Mouse (Mus musculus) liver, adult 2 months (tissue): Measurements from ENCODE around the gene Hbq1b. TPM values are rescaled to one million over a fixed set of nuclear protein-coding genes. Genes with fewer than 3 reads are reported as not detected.

Experiments
- DNase-seq: peaks from one replicate; pipeline ENCODE4 v3.0.0-alpha.2; 2011; ENCODE audit warnings: low read depth, low spot score; ENCODE audit errors: extremely low read depth
- H3K27ac ChIP-seq: fragments of 200-500 bp; replicated peaks from 2 replicates; pipeline ENCODE4 v1.5.1; 2012; ENCODE audit warnings: low read depth, mild to moderate bottlenecking, control low read depth, inconsistent platforms, low read length; ENCODE audit not compliant: insufficient read depth
- H3K27me3 ChIP-seq: fragments of 200-500 bp; 2 replicates; pipeline ENCODE4 v1.6.1; 2012; ENCODE audit warnings: mild to moderate bottlenecking, moderate library complexity, low read length, inconsistent platforms; ENCODE audit not compliant: control insufficient read depth, insufficient read depth
- H3K36me3 ChIP-seq: fragments of 200-500 bp; 2 replicates; pipeline ENCODE4 v1.6.1; 2012; ENCODE audit warnings: low read length, inconsistent platforms; ENCODE audit not compliant: control insufficient read depth, insufficient read depth
- H3K4me1 ChIP-seq: fragments of 200-500 bp; 2 replicates; pipeline ENCODE4 v1.6.1; 2011; ENCODE audit warnings: low read length; ENCODE audit not compliant: control insufficient read depth, insufficient read depth
- H3K4me3 ChIP-seq: fragments of 200-500 bp; 2 replicates; pipeline ENCODE4 v1.5.1; 2011; ENCODE audit warnings: low read depth, mild to moderate bottlenecking, control low read depth, low read length, moderate library complexity; ENCODE audit not compliant: insufficient read depth
- H3K79me2 ChIP-seq: fragments of 200-500 bp; 2 replicates; pipeline ENCODE4 v1.6.1; 2012; ENCODE audit warnings: inconsistent platforms, mild to moderate bottlenecking, low read length, moderate library complexity; ENCODE audit not compliant: control insufficient read depth, insufficient read depth
- H3K9ac ChIP-seq: fragments of 200-500 bp; 2 replicates; pipeline ENCODE4 v1.6.1; 2012; ENCODE audit warnings: low read depth, mild to moderate bottlenecking, control low read depth, inconsistent platforms, low read length
- CTCF ChIP-seq: fragments of 200-500 bp; IDR thresholded peaks from 2 replicates; pipeline ENCODE4 v1.5.1; 2011; ENCODE audit warnings: low read depth, low read length, control low read depth
- POLR2A ChIP-seq: fragments of 200-500 bp; IDR thresholded peaks from 2 replicates; pipeline ENCODE4 v1.6.1; 2011; ENCODE audit warnings: low read length, control low read depth; ENCODE audit not compliant: insufficient read depth; ENCODE audit errors: extremely low read depth
- WGBS: fragments of 180-500 bp; shearing (Covaris S2); methylation state at CpG from one replicate; pipeline ENCODE4 v1.1.7; 2018; 5-methylcytosine and 5-hydroxymethylcytosine counted together
- polyA plus RNA-seq: library from polyadenylated mRNA; depleted of rRNA; stranded (reverse); fragments of >200 nt; gene quantifications from 2 replicates; pipeline ENCODE4 v1.2.3, GENCODE M21; 2012
- total RNA-seq: library from RNA; depleted of rRNA; stranded (reverse); fragments of >200 nt; gene quantifications from 2 replicates; pipeline ENCODE4 v1.2.3, GENCODE M21; 2014

The Hbq1b gene
- total and polyA plus RNA-seq, 2 experiments: not detected

DNA sequence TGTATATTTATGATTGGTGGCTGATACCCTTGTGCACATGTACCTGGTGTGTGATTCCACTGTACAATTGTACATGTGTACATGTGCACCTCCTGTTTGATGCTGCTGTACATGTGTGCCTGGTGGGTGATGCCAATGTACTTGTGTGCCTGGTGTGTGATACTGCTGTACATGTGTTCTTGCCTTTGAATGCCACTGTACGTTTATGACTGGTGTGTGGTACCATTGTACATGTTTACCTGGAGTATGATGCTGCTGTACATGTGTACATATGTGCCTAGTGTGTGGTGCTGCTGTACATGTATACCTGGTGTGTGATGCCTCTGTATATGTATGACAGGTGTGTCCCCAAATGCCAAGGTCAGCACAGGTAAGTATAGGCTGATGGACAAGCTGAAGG is 14.7 kb downstream of the Hbq1b start:
- no peak for DNase-seq
- no peaks in the 10 kb centered on the region for H3K36me3 ChIP-seq
- no peak for TF ChIP-seq CTCF
- TF ChIP-seq POLR2A: no peak
- 63% methylated on average over 1 of the region's 1 CpGs for WGBS
- no peak overlapping the region for H3K9ac ChIP-seq
- H3K27ac ChIP-seq: no peak overlapping the region
- no peak overlapping the region for H3K4me3 ChIP-seq
- H3K4me1 ChIP-seq: no peaks in the 10 kb centered on the region
- H3K79me2 ChIP-seq: no peaks in the 10 kb centered on the region
- peaks cover 8% of the 10 kb centered on the region; the same call in 1 of the 2 replicates for H3K27me3 ChIP-seq

- 33% methylated on average over 2 of the region's 2 CpGs for WGBS
- no peak for DNase-seq
- Histone ChIP-seq H3K4me1 (no peaks in the 10 kb centered on the region), H3K27me3 (peaks cover 8% of the 10 kb centered on the region; the same call in 1 of the 2 replicates), H3K4me3 (no peak overlapping the region), H3K9ac (no peak overlapping the region), H3K79me2 (no peaks in the 10 kb centered on the region), H3K27ac (no peak overlapping the region), H3K36me3 (no peaks in the 10 kb centered on the region)
- TF ChIP-seq POLR2A (no peak), CTCF (no peak)
Measured at GRCm38 (mm10) chr11:32302824-32303419, 16.2 kb downstream of the Hbq1b start.

- H3K4me3 ChIP-seq: no peak overlapping the region
- TF ChIP-seq CTCF (no peak), POLR2A (no peak)
- H3K27ac ChIP-seq: no peak overlapping the region
- 85% methylated on average over 1 of the region's 1 CpGs for WGBS
- no peaks in the 10 kb centered on the region for H3K79me2 ChIP-seq
- H3K27me3 ChIP-seq: peaks cover 8% of the 10 kb centered on the region; the same call in 1 of the 2 replicates
- no peaks in the 10 kb centered on the region for H3K36me3 ChIP-seq
- H3K4me1 ChIP-seq: no peaks in the 10 kb centered on the region
- no peak overlapping the region for H3K9ac ChIP-seq
- DNase-seq: no peak
Measured at GRCm38 (mm10) chr11:32303455-32303854, 16.7 kb downstream of the Hbq1b start.

GRCm38 (mm10) chr11:32307006-32307405 is 20.2 kb downstream of the Hbq1b start:
- Histone ChIP-seq H3K4me1 (no peaks in the 10 kb centered on the region), H3K27ac (no peak overlapping the region), H3K9ac (no peak overlapping the region), H3K36me3 (no peaks in the 10 kb centered on the region), H3K79me2 (no peaks in the 10 kb centered on the region), H3K4me3 (no peak overlapping the region), H3K27me3 (no peaks in the 10 kb centered on the region)
- DNase-seq: no peak
- TF ChIP-seq CTCF (no peak), POLR2A (no peak)
- 92% methylated on average over 1 of the region's 1 CpGs for WGBS

- H3K9ac ChIP-seq: no peak overlapping the region
- H3K27ac ChIP-seq: no peak overlapping the region
- TF ChIP-seq CTCF: no peak
- TF ChIP-seq POLR2A: no peak
- H3K4me3 ChIP-seq: no peak overlapping the region
- no peak for DNase-seq
- no peaks in the 10 kb centered on the region for H3K4me1 ChIP-seq
- no peaks in the 10 kb centered on the region for H3K79me2 ChIP-seq
- H3K27me3 ChIP-seq: no peaks in the 10 kb centered on the region
- no peaks in the 10 kb centered on the region for H3K36me3 ChIP-seq
- 77% methylated on average over 4 of the region's 4 CpGs for WGBS
Measured at GRCm38 (mm10) chr11:32309446-32309845, 22.7 kb downstream of the Hbq1b start.

- no peak overlapping the region for H3K27ac ChIP-seq
- TF ChIP-seq POLR2A: no peak
- TF ChIP-seq CTCF: no peak
- DNase-seq: no peak
- H3K27me3 ChIP-seq: no peaks in the 10 kb centered on the region
- no peaks in the 10 kb centered on the region for H3K4me1 ChIP-seq
- H3K4me3 ChIP-seq: no peak overlapping the region
- no peaks in the 10 kb centered on the region for H3K36me3 ChIP-seq
- 72% methylated on average over 3 of the region's 3 CpGs for WGBS
- no peak overlapping the region for H3K9ac ChIP-seq
- no peaks in the 10 kb centered on the region for H3K79me2 ChIP-seq
Measured at GRCm38 (mm10) chr11:32309928-32310327, 23.2 kb downstream of the Hbq1b start.
